Mouse (Mus musculus) splenic B cell, adult 2 months (primary cell): ENCODE data around the gene Qtrt2.

Experiments used
- DNase-seq: peaks from one replicate; pipeline ENCODE4 v3.0.0-alpha.2; 2011; ENCODE audit warnings: low read depth, low spot score
- H3K27me3 ChIP-seq: 2 replicates; pipeline ENCODE4 v1.6.1; 2012; ENCODE audit warnings: mild to moderate bottlenecking, low read length, moderate library complexity, mixed read lengths; ENCODE audit not compliant: control insufficient read depth, poor library complexity, insufficient read depth, severe bottlenecking
- H3K36me3 ChIP-seq: 2 replicates; pipeline ENCODE4 v1.6.1; 2012; ENCODE audit warnings: mild to moderate bottlenecking, low read length, moderate library complexity, mixed read lengths; ENCODE audit not compliant: control insufficient read depth, poor library complexity, insufficient read depth, severe bottlenecking

The Qtrt2 gene

GRCm38 (mm10) chr16:43818404-43818803 is 108.2 kb downstream of the Qtrt2 start:
- no peak for DNase-seq
- Histone ChIP-seq H3K36me3 (no peaks in the 10 kb centered on the region), H3K27me3 (no peaks in the 10 kb centered on the region)

GRCm38 (mm10) chr16:43816321-43816720 is 110.3 kb downstream of the Qtrt2 start:
- Histone ChIP-seq H3K36me3 (no peaks in the 10 kb centered on the region), H3K27me3 (no peaks in the 10 kb centered on the region)
- no peak for DNase-seq

DNA sequence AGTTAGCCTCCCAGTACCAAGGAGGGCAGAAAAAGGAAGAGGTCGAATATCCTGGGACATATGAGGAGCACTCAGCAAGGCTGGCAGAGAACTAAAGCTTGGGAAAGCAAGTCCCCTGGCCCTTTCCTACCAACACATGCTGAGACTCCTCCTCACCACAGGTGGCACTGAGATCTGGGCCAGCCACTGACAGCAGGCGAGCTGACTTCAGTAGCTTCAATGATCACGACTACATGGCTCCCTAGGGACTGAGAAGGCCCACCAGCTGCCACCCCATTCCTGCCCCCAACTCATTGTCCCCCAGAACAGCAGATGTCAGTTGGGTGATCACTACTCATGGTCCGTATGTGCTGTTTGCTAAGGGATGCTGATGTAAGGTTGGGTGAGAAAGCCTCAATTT is 112.0 kb downstream of the Qtrt2 start:
- Histone ChIP-seq H3K36me3 (no peaks in the 10 kb centered on the region), H3K27me3 (no peaks in the 10 kb centered on the region)
- no peak for DNase-seq
